Mouse (Mus musculus): ENCODE data around the gene Tenm1.

DNA sequence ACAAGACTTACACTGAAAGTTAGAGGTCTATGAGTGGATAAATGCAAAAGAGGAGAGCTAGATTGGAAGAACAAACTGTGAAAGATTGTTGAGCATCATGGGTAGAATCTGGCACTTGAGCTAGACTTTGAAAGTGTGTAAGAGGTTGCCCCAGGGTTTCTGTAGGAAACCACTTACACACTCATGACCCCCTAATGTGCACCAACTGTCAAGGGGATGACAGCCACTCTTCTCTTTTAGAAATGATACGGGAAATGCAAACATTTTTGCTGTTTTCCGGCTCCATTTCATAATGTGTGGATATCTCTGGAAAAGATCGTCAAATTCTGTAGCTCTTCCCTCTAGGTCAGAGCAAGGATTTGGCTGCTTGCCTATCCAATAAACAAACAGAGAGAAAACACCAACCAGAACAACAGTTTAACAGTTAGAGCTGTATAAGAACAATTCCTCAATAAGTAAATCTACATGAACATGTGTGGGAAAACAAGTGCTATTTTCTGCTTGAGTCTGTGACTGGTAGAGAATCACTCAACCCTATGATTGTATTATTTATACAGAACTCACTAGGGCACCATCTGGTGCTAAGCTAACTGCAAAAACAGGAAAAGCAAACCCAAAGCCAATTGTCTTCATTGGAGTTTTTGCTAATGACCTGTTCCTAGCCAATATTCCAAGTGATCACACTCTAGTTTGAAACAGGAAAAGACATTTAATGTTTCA is 111.0 kb downstream of the Tenm1 start:
- TF ChIP-seq CTCF (IDR thresholded peaks at IDR 0.05) = no peak
- no peak for TF ChIP-seq POLR2A (IDR thresholded peaks at IDR 0.05; ENCODE audit: insufficient read depth, low read depth, low read length)

Data from heart, adult 2 months (tissue).